Mouse (Mus musculus) erythroid progenitor cell, adult 5-6 weeks (primary cell): ENCODE measurements around the gene Heatr3. TPM values are rescaled to one million over a fixed set of nuclear protein-coding genes. Genes with fewer than 3 reads are reported as not detected.
"Not testable (repeated sequence)": the region's sequence is repeated elsewhere in the genome, so short reads cannot be mapped to it uniquely, and the experiment has no call there.

Experiments used
- ATAC-seq: replicated peaks from 2 replicates; pipeline ENCODE4 v1.8.0; 2016; ENCODE audit warnings: moderate number of reproducible peaks, mild to moderate bottlenecking, moderate TSS enrichment, inconsistent platforms; ENCODE audit not compliant: poor library complexity, low FRiP score, severe bottlenecking
- total RNA-seq, 2 experiments: library from RNA; stranded (forward) in 1 of 2; stranded (reverse) in 1 of 2; fragments of 150-400 nt in 1 of 2; fragments of 186-747, 209-891 nt in 1 of 2; gene quantifications; 2 replicates each; pipeline versions ENCODE4 v1.2.3 to v1.2.4; 2015 to 2017; ENCODE audit warnings: low replicate concordance in 2 of 2

The Heatr3 gene
- total RNA-seq, 2 experiments from 2014 or later, result 1.6 to 9.2 TPM

DNA sequence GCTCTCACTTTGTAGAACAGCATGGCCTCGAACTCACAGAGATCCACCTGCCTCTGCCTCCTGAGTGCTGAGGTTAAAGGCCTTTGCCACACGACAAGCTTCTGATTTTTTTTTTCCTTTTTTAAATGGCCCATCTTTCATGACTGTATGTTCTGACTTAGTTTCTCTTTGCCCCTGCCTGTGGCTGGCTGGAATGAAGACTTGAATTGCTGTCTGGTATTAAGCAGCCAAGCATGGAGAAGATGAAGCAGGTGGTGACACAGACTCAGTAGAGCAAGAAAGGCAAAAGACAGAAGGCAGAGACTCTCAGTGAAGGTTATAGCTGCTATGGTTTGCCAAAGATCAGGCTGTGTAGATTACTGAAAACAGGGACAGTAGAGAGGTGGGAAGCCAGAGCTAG, 45.5 kb downstream of the Heatr3 start:
- ATAC-seq, result no peak

DNA sequence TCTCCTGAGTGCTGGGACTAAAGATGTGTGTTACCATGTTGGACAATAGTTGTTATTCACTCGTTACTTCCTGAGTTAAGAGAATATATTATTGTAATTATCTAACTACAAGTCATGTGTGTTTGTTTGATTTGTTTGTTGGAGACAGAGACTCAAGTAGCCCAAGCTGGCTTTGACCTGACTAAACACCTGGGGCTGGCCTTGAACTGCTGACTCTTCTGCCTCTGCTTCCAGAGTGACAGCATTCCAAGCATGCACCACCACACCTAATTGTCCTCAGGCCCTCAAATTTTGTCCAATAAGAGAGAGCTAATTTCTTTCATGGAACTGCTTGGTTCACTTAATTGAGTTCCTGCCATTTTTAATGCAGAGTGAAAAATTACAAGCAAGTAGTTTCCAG, 47.3 kb downstream of the Heatr3 start:
- ATAC-seq, result no peak

DNA sequence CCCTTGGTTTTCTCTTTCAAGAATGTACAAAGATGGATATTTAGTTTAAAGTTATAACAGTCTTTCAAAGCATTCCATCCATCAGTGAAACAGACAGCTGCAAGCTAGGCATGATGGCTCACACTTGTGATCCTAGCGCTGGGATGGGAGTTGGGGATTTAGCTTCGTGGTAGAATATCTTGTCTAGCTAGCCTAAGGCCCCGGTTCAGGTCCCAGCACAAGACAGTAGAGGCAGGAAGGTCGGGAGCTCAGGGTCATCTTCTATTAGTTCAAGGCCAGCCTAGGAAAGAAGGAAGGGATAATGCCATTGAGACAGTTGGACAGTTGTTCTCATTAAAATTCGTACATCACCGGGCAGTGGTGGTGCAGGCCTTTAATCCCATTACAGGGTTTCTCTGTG, 48.1 kb downstream of the Heatr3 start:
- no peak for ATAC-seq

DNA sequence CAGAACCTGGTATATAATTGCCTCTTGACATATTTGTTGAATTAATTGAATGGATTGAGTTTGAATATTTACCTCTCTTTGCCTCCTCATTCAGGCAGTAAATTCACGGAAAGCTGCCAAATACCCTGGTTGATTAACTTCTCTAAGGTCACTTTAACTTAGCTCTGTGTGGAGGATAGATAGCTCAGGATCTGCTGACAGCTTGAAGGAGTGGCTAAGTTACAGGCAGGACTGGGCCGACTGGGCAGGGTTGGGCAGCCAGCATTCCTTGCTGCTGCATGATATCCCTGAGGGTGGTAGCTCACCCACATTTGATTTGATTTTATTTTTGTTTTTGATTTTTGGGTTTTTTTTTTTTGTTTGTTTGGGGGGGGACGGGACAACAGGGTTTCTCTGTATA, 59.7 kb downstream of the Heatr3 start:
- ATAC-seq, result no peak

DNA sequence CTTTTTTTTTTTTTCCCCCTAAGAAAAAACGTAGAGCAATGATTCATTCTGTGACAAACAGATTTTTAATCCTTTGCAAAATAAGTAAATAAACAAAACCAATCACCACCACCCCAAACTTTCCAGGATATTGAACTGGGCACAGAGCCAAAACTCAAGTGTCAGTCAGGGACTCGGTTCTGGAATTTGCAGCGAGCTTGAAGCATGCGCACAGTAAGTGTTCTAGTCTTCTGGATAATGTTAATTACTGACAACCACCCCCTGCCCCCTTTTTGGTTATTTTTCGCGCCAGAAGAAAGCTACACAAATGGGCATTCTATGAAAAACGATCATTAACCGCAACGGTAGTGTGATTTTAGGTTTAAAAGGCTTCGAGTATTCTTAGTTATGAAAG, 60.9 kb downstream of the Heatr3 start:
- ATAC-seq, result no peak

DNA sequence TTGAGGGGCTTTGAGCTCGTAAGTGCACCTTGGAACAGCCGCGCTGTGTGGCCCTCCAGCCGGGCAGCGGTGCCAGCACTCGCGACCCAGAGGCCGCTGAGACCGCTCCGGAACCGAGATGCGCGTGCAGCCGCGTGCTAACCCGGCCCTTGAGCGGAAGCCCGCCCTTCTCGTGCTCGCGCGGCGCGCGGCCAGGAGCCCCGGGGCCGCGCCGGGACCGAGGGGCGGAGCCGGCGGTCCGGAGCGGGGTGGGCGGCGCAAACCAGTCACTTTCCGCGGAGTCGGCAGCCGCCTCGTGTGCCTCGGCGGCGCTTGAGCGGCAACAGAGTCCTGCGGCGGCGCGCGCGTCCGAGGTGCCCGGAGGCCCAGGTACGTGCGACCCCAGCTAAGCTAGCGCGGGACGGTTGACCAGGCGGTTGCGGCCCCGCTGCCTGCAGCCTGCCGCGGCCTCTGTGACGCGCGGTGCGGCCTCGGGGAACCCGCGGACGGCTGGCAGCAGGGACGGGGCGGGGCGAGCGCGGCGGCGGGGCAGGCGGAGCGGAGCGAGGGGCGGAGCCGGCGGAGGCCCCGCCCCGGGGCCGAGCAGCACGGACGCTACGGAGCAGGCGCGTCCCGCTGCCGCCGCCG, 61.4 kb downstream of the Heatr3 start, which contains the start of gene Tent4b:
Gene Tent4b (plus strand): TSS at position 269 of the 627 bp plus-strand sequence.
- peak; percentile 79 for ATAC-seq

DNA sequence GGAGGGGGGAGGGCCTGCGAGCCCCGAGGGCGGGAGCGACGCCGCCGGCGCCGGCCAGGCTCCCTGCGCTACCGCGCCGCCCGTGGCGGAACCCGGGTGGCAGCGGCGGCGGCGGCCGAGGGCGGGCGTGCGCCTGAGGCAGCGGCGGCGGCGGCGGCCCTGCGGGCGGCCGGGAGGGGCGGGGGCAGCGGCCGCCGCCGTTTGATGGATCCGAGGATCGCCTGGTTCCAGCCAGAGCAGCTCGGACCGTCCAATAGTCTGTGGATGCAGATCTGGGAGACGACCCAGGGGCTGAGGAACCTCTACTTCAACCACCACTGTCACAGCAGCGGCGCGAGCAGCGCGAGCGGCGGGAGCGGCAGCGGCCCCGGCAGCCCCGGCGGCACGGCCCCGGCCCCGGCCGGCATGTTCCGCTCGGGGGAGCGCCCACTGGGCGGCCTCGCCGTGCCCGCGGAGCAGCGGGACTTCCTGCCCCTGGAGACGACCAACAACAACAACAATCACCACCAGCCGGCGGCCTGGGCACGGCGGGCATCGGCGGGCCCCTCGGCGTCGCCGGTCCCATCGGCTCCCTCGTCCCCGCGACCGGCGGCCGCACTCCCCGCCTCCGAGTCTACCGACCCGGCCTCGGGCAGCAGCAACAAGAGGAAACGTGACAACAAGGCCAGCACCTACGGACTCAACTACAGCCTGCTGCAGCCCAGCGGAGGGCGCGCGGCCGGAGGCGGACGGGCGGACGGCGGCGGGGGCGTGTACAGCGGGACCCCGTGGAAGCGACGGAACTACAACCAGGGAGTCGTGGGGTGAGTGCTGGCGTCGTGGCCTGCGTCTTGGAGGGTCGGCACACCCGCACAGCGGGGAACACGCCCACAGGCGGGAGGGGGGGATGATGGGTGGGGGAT, 62.3 kb downstream of the Heatr3 start:
- ATAC-seq, result peak; percentile 61

DNA sequence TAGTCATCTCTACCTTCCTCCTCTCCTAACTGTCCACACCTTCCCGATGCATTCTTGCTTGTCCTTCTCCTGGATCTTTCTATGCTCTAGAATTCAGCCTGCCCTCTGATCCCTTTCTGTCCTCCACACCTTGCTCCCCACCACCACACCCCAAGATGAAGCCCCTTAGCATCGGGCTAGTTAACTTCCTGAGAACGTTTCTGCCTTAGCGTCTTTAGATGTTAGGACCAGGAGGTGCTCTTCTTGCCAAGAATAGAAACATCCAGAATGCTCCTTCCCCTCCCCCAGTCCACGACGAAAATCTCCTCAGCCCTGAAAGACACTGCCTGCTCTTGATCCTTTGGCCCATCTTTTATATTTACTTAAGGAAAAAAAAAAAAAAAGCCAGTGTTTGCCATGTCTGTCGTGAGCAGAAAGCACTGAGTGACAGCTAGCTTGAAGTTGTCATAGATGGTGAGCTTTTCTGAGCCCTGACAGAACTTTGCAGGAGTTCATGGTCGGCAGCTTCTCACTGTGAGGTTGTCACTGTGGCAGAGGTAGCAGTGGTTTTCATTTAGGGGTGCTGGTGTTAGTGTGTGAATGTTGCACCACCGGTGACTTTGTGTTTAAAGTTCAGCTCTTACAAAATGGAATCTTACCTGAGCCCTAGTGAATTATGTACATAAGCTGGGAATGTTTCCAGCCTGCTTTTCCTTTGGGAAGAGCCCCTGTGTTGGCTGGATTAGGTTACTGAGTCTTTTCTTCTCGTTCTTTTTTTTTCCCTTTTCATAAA, 63.3 kb downstream of the Heatr3 start:
- no peak for ATAC-seq

DNA sequence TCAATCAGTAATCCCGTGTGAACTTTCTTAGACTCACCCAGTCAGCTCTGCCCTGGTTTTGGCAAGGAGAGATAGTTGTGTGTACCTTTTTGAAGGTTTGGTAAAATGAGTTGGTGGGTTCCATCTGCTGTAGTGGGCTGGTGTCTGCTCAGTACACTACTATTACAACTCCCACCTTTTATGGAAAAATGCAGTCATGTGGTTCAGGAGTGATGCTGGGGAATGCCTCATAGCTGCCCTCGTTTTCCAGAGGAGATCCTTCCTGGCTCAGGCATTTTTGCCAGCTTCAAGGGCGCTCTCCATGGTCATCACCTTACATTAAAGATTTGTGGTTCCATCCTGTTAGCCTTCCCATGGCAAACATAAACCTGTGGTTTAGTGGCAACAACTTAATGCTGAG, 64.0 kb downstream of the Heatr3 start:
- ATAC-seq, result no peak

DNA sequence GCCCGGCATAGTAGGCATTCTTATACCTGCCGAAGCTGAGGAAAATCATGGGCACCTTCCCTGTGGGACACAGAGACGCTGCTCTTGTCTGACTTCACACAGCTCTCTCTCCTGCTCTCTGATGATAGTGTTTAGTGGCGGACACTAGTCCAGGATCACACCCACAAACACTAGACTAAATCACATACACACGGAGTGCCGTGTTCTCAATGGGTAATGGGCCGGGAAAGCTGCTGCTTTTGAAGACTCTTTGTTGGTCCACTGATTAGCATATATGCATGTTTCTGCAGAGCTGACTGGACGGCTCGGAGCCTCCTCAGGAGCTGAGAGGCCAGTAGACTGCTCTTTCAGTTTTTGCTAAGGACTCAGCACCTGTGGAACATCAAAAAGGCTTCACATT, 68.4 kb downstream of the Heatr3 start:
- no peak for ATAC-seq

DNA sequence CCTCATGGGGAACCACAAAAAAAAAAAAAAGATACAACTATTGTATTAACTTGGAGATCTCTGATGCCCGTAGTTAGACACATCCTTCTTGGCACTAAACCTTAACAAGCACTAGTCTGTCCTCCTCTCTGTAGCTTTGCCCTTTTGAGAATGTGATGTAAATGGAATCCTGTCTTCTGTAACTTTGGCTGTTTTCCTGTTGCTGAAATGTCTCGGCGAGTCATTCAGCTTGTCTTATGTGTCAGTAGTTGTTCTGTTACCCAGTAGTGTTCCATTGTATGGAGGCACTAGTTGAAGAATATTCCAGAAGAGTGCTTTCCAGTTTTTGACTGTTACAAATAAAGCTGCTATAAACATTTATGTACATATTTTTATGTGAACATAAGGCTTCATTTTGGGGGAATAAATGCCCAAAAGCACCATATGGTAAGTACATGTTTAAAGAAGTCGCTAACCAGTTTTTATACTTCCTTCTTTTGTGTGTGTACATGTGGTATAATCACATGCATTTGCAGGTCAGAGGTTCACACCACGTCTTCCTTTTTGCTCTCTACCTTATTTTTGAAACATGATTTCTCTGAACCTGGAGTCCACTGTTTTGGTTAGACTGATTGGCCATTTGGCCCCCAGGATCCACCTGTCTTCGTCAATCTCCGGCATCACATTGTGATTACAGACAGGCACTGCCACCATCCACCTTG, 69.6 kb downstream of the Heatr3 start:
- ATAC-seq, result no peak

DNA sequence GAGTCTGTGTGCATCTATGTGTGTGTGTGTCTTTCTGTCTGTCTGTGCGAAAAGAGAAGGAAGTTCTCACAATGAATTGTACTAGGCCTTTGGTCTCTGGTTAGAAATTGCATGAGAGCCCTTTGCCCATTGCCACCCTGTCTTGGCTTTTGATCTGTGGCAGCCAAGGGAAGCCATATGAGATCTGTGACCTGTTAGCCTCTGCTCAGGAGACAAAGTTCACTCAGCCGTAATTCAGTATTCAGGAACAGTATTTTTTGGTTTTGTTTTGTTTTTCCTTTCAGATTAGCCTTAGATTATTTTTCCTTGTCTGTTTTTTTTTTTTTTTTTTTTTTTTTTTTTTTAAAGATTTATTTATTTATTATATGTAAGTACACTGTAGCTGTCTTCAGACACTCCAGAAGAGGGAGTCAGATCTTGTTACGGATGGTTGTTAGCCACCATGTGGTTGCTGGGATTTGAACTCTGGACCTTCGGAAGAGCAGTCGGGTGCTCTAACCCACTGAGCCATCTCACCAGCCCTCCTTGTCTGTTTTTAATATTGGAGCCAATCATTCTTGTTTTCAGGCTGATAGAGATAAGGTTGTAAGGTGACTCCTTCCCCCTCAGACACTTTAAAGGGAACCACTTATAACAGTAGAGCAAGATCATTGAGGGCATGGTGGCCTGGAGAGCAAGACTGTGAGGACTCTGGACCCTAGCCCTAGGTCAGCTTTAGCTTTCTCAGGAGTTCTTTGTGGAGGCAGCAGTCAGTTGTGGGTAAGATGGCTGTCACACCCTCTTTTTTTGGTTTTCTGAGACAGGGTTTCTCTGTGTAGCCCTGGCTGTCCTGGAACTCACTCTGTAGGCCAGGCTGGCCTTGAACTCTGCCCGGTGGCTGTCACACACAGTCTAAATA, 72.5 kb downstream of the Heatr3 start:
- ATAC-seq, result not testable (repeated sequence)

DNA sequence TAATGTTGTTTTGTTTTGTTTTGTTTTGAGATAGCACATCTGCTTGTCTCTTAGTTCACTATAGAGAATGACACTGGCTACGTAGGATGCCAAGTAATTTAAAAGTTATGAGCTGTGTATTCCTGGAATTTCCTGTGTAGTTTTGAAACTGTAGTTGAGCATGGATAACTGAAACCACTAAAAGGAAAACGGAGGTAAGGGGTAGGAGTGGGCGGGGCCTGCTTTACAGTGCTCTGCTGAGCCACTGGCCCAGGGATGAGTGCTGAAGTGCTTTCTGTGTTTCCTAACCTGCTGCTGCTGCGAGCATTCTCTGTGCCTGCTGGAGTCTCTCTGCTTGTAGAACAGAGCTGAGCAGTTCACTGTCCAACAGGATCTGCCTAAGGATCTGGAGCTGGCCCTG, 83.7 kb downstream of the Heatr3 start:
- ATAC-seq, result no peak

Other genes with a start within 250 kb of the Heatr3 start
- gene Zfp423, start 178.3 kb upstream of the Heatr3 start, total RNA-seq (2015; ENCODE audit: low replicate concordance), result 0.42 TPM in 1 of 2 replicates, not detected in the other
- gene Zfp423, start 178.3 kb upstream of the Heatr3 start, total RNA-seq (2017; ENCODE audit: low replicate concordance), result not detected in 2 replicates
- 110 and 125 TPM in 2 replicates for gene Cnep1r1, start 19.1 kb upstream of the Heatr3 start, total RNA-seq (2015; ENCODE audit: low replicate concordance)
- gene Cnep1r1, start 19.1 kb upstream of the Heatr3 start, total RNA-seq (2017; ENCODE audit: low replicate concordance), result 26.4 and 36.3 TPM in 2 replicates
- gene Tent4b, start 61.4 kb downstream of the Heatr3 start, total RNA-seq (2015; ENCODE audit: low replicate concordance), result 24.7 and 24.9 TPM in 2 replicates
- 24.1 and 30.5 TPM in 2 replicates for gene Tent4b, start 61.4 kb downstream of the Heatr3 start, total RNA-seq (2017; ENCODE audit: low replicate concordance)
- gene Adcy7, start 134.5 kb downstream of the Heatr3 start, total RNA-seq (2015; ENCODE audit: low replicate concordance), result 4.6 and 5.4 TPM in 2 replicates
- 2.4 and 6.3 TPM in 2 replicates for gene Adcy7, start 134.5 kb downstream of the Heatr3 start, total RNA-seq (2017; ENCODE audit: low replicate concordance)
- gene Brd7, start 224.3 kb downstream of the Heatr3 start, total RNA-seq (2015; ENCODE audit: low replicate concordance), result 50.5 and 117 TPM in 2 replicates
- gene Brd7, start 224.3 kb downstream of the Heatr3 start, total RNA-seq (2017; ENCODE audit: low replicate concordance), result 34.1 and 47.1 TPM in 2 replicates